8 mouse cellular contexts compared by ENCODE assay signal in the genomic region with DNA sequence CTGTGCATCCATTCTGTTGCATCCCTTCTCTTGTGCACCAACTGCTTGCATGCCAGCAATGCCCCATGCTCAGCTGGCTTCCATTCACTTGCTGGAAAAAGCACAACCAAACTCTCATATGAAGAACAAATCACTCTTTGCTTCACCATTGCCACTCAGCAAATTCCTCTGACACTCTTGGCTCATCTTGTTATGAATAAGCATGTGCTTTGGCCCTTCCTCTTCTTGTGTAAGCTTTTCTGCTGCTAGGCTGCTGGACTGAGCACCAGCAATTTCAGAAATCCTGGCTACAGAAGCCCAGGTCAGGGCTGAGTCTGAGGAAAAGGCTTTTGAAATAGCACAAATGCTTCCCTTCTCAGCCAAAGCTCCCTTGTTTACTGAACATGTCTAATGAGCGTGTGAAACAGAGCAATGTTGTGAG. TPM values are rescaled to one million over a fixed set of nuclear protein-coding genes. Genes with fewer than 3 reads are reported as not detected.
A peak's percentile ranks its signal among the peaks of the same experiment; 100 is the strongest.
DNase-seq lines count a peak whose midpoint lies in the region; ATAC-seq lines count a peak whose summit lies in the region.

No protein-coding gene starts in this region.

- WGBS in hindbrain, embryonic 16.5 days: 66% methylated on average over 1 of the region's 1 CpGs
- WGBS in midbrain, embryonic 16.5 days: 65% methylated on average over 1 of the region's 1 CpGs

- no peaks in the 10 kb centered on the region for H3K9me3 ChIP-seq in hindbrain, embryonic 16.5 days (ENCODE audit: control insufficient read depth, low read length)
- no peaks in the 10 kb centered on the region for H3K9me3 ChIP-seq in midbrain, embryonic 16.5 days (replicated peaks; ENCODE audit: control insufficient read depth, low read length, poor library complexity, severe bottlenecking)

- no peaks in the 10 kb centered on the region for H3K27me3 ChIP-seq in hindbrain, embryonic 16.5 days (replicated peaks; ENCODE audit: control insufficient read depth, insufficient read depth, low read length)
- H3K27me3 ChIP-seq in midbrain, embryonic 16.5 days (ENCODE audit: control insufficient read depth, insufficient read depth, low read depth, low read length): no peaks in the 10 kb centered on the region

- peak overlapping the region; percentile 49 for H3K27ac ChIP-seq in hindbrain, embryonic 16.5 days (ENCODE audit: low read depth, low read length)
- peak overlapping the region; percentile 6; the same call in 1 of the 2 replicates for H3K27ac ChIP-seq in midbrain, embryonic 16.5 days (ENCODE audit: low read length)

- H3K36me3 ChIP-seq in hindbrain, embryonic 16.5 days (ENCODE audit: control insufficient read depth, insufficient read depth, low read length): no peaks in the 10 kb centered on the region
- H3K36me3 ChIP-seq in midbrain, embryonic 16.5 days (ENCODE audit: control insufficient read depth, insufficient read depth, low read length): no peaks in the 10 kb centered on the region

- no peak overlapping the region for H3K4me2 ChIP-seq in hindbrain, embryonic 16.5 days (ENCODE audit: low read length)
- H3K4me2 ChIP-seq in midbrain, embryonic 16.5 days (ENCODE audit: low read length): no peak overlapping the region

- H3K4me3 ChIP-seq in hindbrain, embryonic 16.5 days (ENCODE audit: low read length): no peak overlapping the region
- no peak overlapping the region for H3K4me3 ChIP-seq in midbrain, embryonic 16.5 days (ENCODE audit: low read depth, low read length)

- DNase-seq in cerebellum, adult 9-11 months: peak; percentile 4
- no peak for DNase-seq in cerebellum, adult 11 months
- peak; percentile 15 for DNase-seq in layer of hippocampus, adult 11-12 months (ENCODE audit: low spot score)
- DNase-seq in layer of hippocampus, adult 9-10 months (ENCODE audit: low spot score): no peak
- DNase-seq in testis, postnatal 14 days (ENCODE audit: low spot score): no peak
- no peak for DNase-seq in urinary bladder, postnatal 10 days (ENCODE audit: low spot score)

- ATAC-seq in hindbrain, embryonic 16.5 days: peak; percentile 63; the same call in 1 of the 2 replicates
- ATAC-seq in midbrain, embryonic 16.5 days: no peak

- H3K9ac ChIP-seq in hindbrain, embryonic 16.5 days (ENCODE audit: low read depth, low read length): no peak overlapping the region
- H3K9ac ChIP-seq in midbrain, embryonic 16.5 days (ENCODE audit: low read depth, low read length): no peak overlapping the region

- H3K4me1 ChIP-seq in hindbrain, embryonic 16.5 days (ENCODE audit: control insufficient read depth, insufficient read depth, low read depth, low read length): peaks cover 3% of the 10 kb centered on the region
- H3K4me1 ChIP-seq in midbrain, embryonic 16.5 days (ENCODE audit: control insufficient read depth, insufficient read depth, low read length): peaks cover 4% of the 10 kb centered on the region; the same call in 1 of the 2 replicates

RNA-seq across cellular contexts. Expression of gene Tanc2, which starts 22.6 kb away (rescaled TPM):
- polyA plus RNA-seq in hindbrain, embryonic 16.5 days (2015; fragmentation: Nextera tagmentation; extraction: Ambion mirVana): 37.1 and 39.3 TPM in 2 replicates
- polyA plus RNA-seq in midbrain, embryonic 16.5 days (2015; fragmentation: Nextera tagmentation; extraction: Ambion mirVana): 44.9 and 45.8 TPM in 2 replicates

Comparison
In these comparisons a context has a peak if more than half of its experiments do, and no peak if none do; other contexts are left out.
1. DNase-seq: peak in cerebellum, adult 9-11 months (single experiment) and layer of hippocampus, adult 11-12 months (single experiment); none in cerebellum, adult 11 months (single experiment), layer of hippocampus, adult 9-10 months (single experiment), testis, postnatal 14 days (single experiment) and urinary bladder, postnatal 10 days (single experiment).